Mouse (Mus musculus): Measurements from ENCODE around the gene Trem3.

Gene Trem3

GRCm38 (mm10) chr17:48272158-48272557 is 24.6 kb downstream of the Trem3 start:
- no peak for DNase-seq

DNA sequence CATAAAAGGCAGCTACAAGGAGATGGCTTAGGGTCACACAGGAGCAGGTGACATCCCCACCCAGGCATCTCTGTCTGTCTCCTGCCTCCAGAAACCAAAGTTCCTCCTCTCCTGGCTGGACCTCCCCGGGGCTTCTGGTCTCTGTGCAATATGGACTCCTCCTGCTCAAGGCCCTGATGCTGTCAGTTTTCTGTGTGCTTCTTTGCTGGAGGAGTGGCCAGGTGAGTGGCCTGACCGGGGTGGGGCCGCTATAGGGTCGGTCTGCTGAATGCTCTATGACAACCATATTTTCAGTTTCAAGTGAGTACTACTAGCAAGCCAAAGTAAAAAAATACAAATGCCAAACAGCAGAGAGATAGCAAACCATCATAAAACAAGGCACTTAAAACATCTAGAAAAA is 25.0 kb downstream of the Trem3 start:
- DNase-seq = no peak

GRCm38 (mm10) chr17:48274098-48274497 is 26.5 kb downstream of the Trem3 start:
- DNase-seq = no peak

- DNase-seq = peak; percentile 30
Observed at GRCm38 (mm10) chr17:48274885-48275284, 27.3 kb downstream of the Trem3 start.

DNA sequence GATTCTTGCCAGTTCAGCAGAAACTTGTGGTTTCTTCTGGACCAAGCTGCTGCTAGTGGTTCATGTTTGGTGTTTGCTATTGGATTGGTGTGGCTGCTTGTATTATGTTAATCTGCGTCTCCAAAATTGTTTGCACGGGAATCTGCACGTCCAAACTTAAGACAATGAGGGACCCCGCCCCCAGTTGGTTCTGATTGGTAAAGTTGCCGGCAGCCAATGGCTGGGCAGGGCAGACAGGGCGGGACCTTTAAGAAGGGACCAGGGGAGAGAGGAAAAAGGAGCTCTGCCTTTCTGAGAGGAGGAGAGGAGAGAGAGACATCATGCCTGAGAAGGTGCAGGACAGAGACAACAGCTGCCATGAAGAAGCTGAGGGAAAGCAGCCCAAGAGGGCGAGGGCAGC is 28.2 kb downstream of the Trem3 start:
- no peak for DNase-seq

DNA sequence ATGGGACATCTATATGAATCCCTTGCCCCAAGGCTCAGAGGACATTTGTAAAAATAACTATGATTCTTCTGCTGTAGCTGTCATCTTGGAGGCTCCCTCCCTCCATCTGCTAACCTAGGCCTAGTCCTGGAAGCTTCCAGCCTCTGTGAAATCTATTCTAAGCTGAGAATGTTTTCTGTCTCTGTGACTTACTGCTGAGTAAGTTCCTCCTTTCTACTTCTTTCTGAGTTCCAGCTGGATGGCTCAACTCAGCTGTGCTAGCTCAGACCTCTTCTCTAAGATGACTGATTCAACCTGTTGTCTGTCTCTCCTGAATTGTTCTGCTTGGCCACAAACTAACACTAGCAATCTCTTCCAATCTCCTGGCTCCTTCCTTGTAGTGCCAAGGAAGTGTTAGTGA is 30.8 kb downstream of the Trem3 start:
- DNase-seq = no peak

GRCm38 (mm10) chr17:48279002-48279401 is 31.4 kb downstream of the Trem3 start:
- no peak for DNase-seq

DNA sequence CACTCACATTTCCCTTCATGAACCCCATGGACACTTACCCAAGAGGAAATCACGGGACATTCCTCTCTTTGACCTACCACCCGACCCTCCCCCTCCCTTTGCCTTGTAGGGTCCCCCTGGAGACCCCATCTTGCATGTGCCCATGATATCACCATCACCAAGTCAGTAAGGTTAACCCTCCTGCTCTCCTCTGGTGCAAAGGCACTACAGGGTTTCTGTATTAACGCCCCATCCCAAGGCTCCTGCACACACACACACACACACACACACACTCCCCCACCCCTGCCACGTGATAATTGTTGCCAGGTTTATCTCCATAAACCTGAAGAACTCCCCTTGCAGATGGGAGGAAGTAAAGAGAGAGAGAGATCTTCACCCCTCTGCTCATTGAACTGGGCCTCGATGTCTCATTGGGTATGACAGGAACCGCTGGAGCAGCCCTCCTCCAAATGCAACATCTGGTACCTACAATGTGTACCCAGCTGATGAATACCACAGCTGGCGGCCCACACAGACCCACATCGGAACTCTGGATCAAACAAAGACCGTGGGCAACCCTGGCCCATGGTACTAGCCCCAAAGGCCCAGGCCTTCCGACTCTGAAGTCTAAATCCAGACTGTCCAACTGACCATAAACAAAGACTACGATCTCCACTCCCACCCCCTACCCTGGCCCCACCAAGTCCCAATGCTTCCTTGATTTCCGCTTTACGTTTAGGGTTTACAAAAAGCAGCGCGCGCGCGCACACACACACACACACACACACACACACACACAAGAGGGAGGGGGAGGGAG is 33.6 kb downstream of the Trem3 start:
- DNase-seq = no peak

- DNase-seq = no peak
Observed at GRCm38 (mm10) chr17:48281739-48282085, 34.1 kb downstream of the Trem3 start.

DNA sequence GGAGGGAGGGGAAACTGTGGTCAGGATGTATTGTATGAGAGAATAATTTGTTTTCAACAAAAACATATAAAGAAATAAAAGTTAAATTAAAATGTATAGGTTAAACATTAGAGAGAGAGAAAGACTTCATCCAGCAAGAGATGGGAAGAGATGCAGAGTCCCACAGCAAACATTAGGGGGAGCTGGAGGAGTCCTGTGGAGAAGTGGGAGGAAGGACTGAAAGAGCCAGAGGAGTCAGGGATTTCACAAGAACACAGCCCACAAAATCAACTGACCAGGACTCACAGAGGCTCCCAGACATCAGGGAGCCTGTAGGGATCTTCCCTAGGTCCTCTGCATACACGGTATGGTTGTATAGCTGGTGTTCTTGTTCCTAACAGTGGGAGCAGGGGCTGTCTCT is 39.2 kb downstream of the Trem3 start:
- DNase-seq = no peak

- DNase-seq = no peak
Observed at GRCm38 (mm10) chr17:48287276-48287675, 39.7 kb downstream of the Trem3 start.

DNA sequence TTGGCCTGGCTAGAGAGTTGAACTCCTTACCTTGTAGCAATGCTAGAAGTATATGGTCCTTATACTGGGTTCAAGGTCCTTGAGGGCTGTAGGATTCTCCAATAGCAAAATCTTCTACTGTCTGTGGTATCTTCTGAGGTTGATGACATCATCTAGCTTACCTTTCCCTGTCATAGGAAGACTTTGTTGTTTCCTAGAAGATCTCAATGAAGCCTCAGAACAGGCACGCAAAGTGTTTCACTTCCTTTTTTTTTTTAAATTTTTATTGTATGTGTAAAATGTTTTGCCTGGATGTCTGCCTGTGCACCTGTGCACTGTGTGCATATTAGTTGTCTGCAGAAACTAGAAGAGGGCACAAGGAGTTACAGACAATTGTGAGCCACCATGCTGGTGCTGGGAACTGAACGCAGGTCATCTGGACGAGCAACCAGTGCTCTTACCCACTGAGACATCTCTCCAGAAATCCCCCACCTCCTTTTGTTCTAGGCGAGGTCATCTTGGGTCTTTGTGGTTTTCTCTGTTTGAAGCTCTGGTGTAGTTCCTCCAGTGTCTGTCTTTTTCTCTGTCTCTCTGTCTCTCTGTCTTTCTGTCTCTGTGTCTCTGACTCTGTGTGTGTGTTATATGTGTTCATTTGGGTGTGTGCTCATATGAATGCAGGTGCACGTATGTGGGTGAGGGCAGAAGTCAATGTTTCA is 46.1 kb downstream of the Trem3 start:
- no peak for DNase-seq

DNA sequence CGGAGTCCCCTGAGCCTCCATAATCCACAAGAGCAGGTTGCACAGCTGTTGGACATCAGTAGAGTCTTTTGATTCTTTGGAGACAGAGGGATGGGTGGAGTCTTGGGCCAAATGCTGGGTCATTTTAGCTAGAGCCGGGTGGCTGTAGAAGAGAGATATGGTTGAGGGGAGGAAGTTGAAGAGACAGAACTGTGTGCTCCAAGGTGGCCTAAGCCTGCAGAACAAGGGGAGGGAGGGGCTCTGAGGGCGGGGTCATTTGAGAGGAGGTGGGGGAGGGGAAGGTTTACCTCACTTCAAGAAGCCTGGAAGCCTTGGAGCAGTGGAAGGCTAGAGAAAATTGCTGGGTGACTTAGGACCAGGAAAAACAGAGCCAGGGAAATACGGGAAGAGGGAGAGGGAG is 51.6 kb downstream of the Trem3 start, which contains the start of gene Treml2:
Gene Treml2, plus strand, starts transcription at position 296 of the 400 bp plus-strand sequence.
- no peak for DNase-seq

DNA sequence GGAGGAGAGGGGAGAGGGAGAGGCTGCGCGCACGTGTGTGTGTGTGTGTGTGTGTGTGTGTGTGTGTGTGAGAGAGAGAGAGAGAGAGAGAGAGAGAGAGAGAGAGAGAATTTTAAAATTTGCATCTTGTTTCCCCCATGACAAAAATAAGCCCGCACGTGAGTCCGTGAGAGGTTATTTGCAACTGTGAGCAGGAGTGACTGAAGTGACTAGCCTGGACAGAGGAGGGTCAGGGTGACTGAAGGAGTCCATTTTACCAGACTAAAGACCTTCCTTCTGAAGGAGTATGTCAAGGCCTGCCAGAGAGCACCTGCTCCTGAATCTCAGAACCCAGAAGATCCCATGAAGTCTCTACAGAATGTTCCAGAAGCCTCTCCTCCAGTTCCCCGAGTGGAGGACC is 52.2 kb downstream of the Trem3 start:
- DNase-seq = no peak

GRCm38 (mm10) chr17:48300199-48300598 is 52.6 kb downstream of the Trem3 start:
- no peak for DNase-seq

DNA sequence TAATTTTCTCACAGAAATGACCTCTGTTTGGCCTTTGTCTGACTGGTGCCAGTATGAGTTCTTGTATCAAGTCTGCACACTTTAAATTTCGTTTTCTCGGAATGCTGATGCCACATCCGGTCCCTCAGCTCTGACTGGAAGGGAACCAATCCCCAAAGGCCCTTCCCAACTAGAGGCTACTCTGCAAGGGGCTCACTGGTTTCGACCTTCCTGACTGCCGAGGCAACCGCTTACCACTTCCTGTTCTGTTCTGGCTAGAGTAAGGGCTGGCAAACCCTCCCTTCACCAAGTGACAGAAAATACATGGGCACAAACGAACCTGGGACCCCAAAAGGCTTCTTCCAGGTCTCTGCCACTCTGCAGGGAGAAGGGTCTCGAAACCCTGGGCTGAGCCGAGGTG is 53.3 kb downstream of the Trem3 start:
- DNase-seq = no peak

GRCm38 (mm10) chr17:48301792-48302191 is 54.2 kb downstream of the Trem3 start:
- no peak for DNase-seq
